Mouse (Mus musculus): ENCODE data around the gene Cd82. TPM values are rescaled to one million over a fixed set of nuclear protein-coding genes. Genes with fewer than 3 reads are reported as not detected.

Gene Cd82
- polyA plus RNA-seq (2015; fragmentation: Nextera tagmentation; extraction: Ambion mirVana), result 22.4 and 68.9 TPM in 2 replicates

GRCm38 (mm10) chr2:93462760-93463159 lies at the start of gene Cd82:
Gene Cd82, minus strand, starts transcription at chr2:93463140.
- Histone ChIP-seq H3K4me2 (peak within 1 kb of the TSS; percentile 70), H3K27me3 (replicated peaks) (peaks cover 20% of the 10 kb centered on the region), H3K36me3 (no peaks in the 10 kb centered on the region), H3K27ac (replicated peaks) (peak within 1 kb of the TSS; percentile 51; the same call in 1 of the 2 replicates), H3K9ac (replicated peaks) (0 out of 2 replicates have a peak within 1 kb of the TSS, but pooled peaks have one; percentile 14), H3K4me1 (peaks cover 21% of the 10 kb centered on the region), H3K9me3 (replicated peaks) (no peaks in the 10 kb centered on the region), H3K4me3 (replicated peaks) (peak within 1 kb of the TSS; percentile 40)
- peak; percentile 60; the same call in 1 of the 2 replicates for ATAC-seq (ENCODE audit: low FRiP score)
- under 1% methylated on average over 20 of the region's 20 CpGs for WGBS

GRCm38 (mm10) chr2:93512130-93512529 lies 49.2 kb upstream of the Cd82 start:
- Histone ChIP-seq H3K4me2 (no peak overlapping the region), H3K27ac (replicated peaks) (peak overlapping the region; percentile 41; the same call in 1 of the 2 replicates), H3K27me3 (replicated peaks) (no peaks in the 10 kb centered on the region; the same call in 1 of the 2 replicates), H3K4me1 (peaks cover 3% of the 10 kb centered on the region; the same call in 1 of the 2 replicates), H3K9me3 (replicated peaks) (no peaks in the 10 kb centered on the region), H3K4me3 (replicated peaks) (no peak overlapping the region), H3K9ac (replicated peaks) (no peak overlapping the region), H3K36me3 (no peaks in the 10 kb centered on the region)
- ATAC-seq (ENCODE audit: low FRiP score), result no peak
- WGBS, result 66% methylated on average over 7 of the region's 7 CpGs

- no peak for ATAC-seq (ENCODE audit: low FRiP score)
- no peaks in the 10 kb centered on the region for H3K36me3 ChIP-seq
- H3K4me1 ChIP-seq, result peaks cover 3% of the 10 kb centered on the region; the same call in 1 of the 2 replicates
- no peaks in the 10 kb centered on the region; the same call in 1 of the 2 replicates for H3K27me3 ChIP-seq (replicated peaks)
- H3K9me3 ChIP-seq (replicated peaks), result no peaks in the 10 kb centered on the region
- no peak overlapping the region for H3K9ac ChIP-seq (replicated peaks)
- WGBS, result 90% methylated on average over 1 of the region's 1 CpGs
- no peak overlapping the region for H3K27ac ChIP-seq (replicated peaks)
- no peak overlapping the region for H3K4me3 ChIP-seq (replicated peaks)
- H3K4me2 ChIP-seq, result no peak overlapping the region
Measured at GRCm38 (mm10) chr2:93510839-93511238, 47.9 kb upstream of the Cd82 start.

- Histone ChIP-seq H3K36me3 (no peaks in the 10 kb centered on the region), H3K4me2 (no peak overlapping the region), H3K27ac (replicated peaks) (no peak overlapping the region), H3K27me3 (replicated peaks) (no peaks in the 10 kb centered on the region; the same call in 1 of the 2 replicates), H3K4me3 (replicated peaks) (no peak overlapping the region), H3K9ac (replicated peaks) (no peak overlapping the region), H3K4me1 (peaks cover 3% of the 10 kb centered on the region), H3K9me3 (replicated peaks) (no peaks in the 10 kb centered on the region)
- ATAC-seq (ENCODE audit: low FRiP score), result no peak
- 82% methylated on average over 12 of the region's 12 CpGs for WGBS
Measured at GRCm38 (mm10) chr2:93509777-93510750, 47.1 kb upstream of the Cd82 start.

- no peak overlapping the region for H3K4me3 ChIP-seq (replicated peaks)
- H3K27me3 ChIP-seq (replicated peaks), result no peaks in the 10 kb centered on the region
- no peak overlapping the region for H3K9ac ChIP-seq (replicated peaks)
- no peak overlapping the region for H3K4me2 ChIP-seq
- H3K36me3 ChIP-seq, result no peaks in the 10 kb centered on the region
- H3K9me3 ChIP-seq (replicated peaks), result no peaks in the 10 kb centered on the region
- 68% methylated on average over 6 of the region's 6 CpGs for WGBS
- no peak overlapping the region for H3K27ac ChIP-seq (replicated peaks)
- H3K4me1 ChIP-seq, result no peaks in the 10 kb centered on the region; the same call in 1 of the 2 replicates
- ATAC-seq (ENCODE audit: low FRiP score), result no peak
Measured at GRCm38 (mm10) chr2:93505091-93505490, 42.2 kb upstream of the Cd82 start.

- Histone ChIP-seq H3K4me2 (no peak overlapping the region), H3K9ac (replicated peaks) (no peak overlapping the region), H3K36me3 (no peaks in the 10 kb centered on the region), H3K4me1 (no peaks in the 10 kb centered on the region; the same call in 1 of the 2 replicates), H3K9me3 (replicated peaks) (no peaks in the 10 kb centered on the region), H3K4me3 (replicated peaks) (no peak overlapping the region), H3K27ac (replicated peaks) (no peak overlapping the region), H3K27me3 (replicated peaks) (no peaks in the 10 kb centered on the region)
- 74% methylated on average over 4 of the region's 4 CpGs for WGBS
- no peak for ATAC-seq (ENCODE audit: low FRiP score)
Measured at GRCm38 (mm10) chr2:93503353-93503752, 40.4 kb upstream of the Cd82 start.

- WGBS, result 64% methylated on average over 10 of the region's 10 CpGs
- ATAC-seq (ENCODE audit: low FRiP score), result no peak
Measured at GRCm38 (mm10) chr2:93501303-93501702, 38.4 kb upstream of the Cd82 start.

GRCm38 (mm10) chr2:93497221-93497620 lies 34.3 kb upstream of the Cd82 start:
- WGBS, result 85% methylated on average over 5 of the region's 5 CpGs
- no peak overlapping the region for H3K27ac ChIP-seq (replicated peaks)
- no peak overlapping the region for H3K4me3 ChIP-seq (replicated peaks)
- no peaks in the 10 kb centered on the region for H3K9me3 ChIP-seq (replicated peaks)
- no peak for ATAC-seq (ENCODE audit: low FRiP score)
- no peaks in the 10 kb centered on the region for H3K36me3 ChIP-seq
- H3K27me3 ChIP-seq (replicated peaks), result no peaks in the 10 kb centered on the region
- no peak overlapping the region for H3K9ac ChIP-seq (replicated peaks)
- no peak overlapping the region for H3K4me2 ChIP-seq
- peaks cover 5% of the 10 kb centered on the region for H3K4me1 ChIP-seq

More at GRCm38 (mm10) chr2:93501303-93501702, 38.4 kb upstream of the Cd82 start:
- Histone ChIP-seq H3K27me3 (replicated peaks) (no peaks in the 10 kb centered on the region), H3K9me3 (replicated peaks) (no peaks in the 10 kb centered on the region), H3K4me3 (replicated peaks) (no peak overlapping the region), H3K4me2 (no peak overlapping the region), H3K27ac (replicated peaks) (no peak overlapping the region), H3K9ac (replicated peaks) (no peak overlapping the region), H3K36me3 (no peaks in the 10 kb centered on the region), H3K4me1 (no peaks in the 10 kb centered on the region; the same call in 1 of the 2 replicates)

GRCm38 (mm10) chr2:93495170-93495569 lies 32.2 kb upstream of the Cd82 start:
- no peaks in the 10 kb centered on the region for H3K36me3 ChIP-seq
- no peak overlapping the region for H3K9ac ChIP-seq (replicated peaks)
- H3K9me3 ChIP-seq (replicated peaks), result no peaks in the 10 kb centered on the region
- no peak for ATAC-seq (ENCODE audit: low FRiP score)
- no peak overlapping the region for H3K27ac ChIP-seq (replicated peaks)
- H3K4me1 ChIP-seq, result peaks cover 5% of the 10 kb centered on the region
- 66% methylated on average over 3 of the region's 3 CpGs for WGBS
- H3K27me3 ChIP-seq (replicated peaks), result no peaks in the 10 kb centered on the region
- no peak overlapping the region for H3K4me3 ChIP-seq (replicated peaks)
- H3K4me2 ChIP-seq, result no peak overlapping the region

GRCm38 (mm10) chr2:93493541-93493940 lies 30.6 kb upstream of the Cd82 start:
- Histone ChIP-seq H3K4me1 (peaks cover 12% of the 10 kb centered on the region), H3K36me3 (no peaks in the 10 kb centered on the region), H3K4me2 (no peak overlapping the region), H3K9me3 (replicated peaks) (no peaks in the 10 kb centered on the region), H3K9ac (replicated peaks) (no peak overlapping the region), H3K27ac (replicated peaks) (no peak overlapping the region), H3K27me3 (replicated peaks) (no peaks in the 10 kb centered on the region; the same call in 1 of the 2 replicates), H3K4me3 (replicated peaks) (no peak overlapping the region)
- no peak for ATAC-seq (ENCODE audit: low FRiP score)
- WGBS, result 77% methylated on average over 3 of the region's 3 CpGs

GRCm38 (mm10) chr2:93490516-93490915 lies 27.6 kb upstream of the Cd82 start:
- Histone ChIP-seq H3K27ac (replicated peaks) (no peak overlapping the region), H3K9me3 (replicated peaks) (no peaks in the 10 kb centered on the region), H3K4me3 (replicated peaks) (no peak overlapping the region), H3K27me3 (replicated peaks) (peaks cover 4% of the 10 kb centered on the region; the same call in 1 of the 2 replicates), H3K9ac (replicated peaks) (no peak overlapping the region), H3K4me2 (no peak overlapping the region), H3K4me1 (peaks cover 12% of the 10 kb centered on the region), H3K36me3 (no peaks in the 10 kb centered on the region)
- WGBS, result 88% methylated on average over 2 of the region's 2 CpGs
- no peak for ATAC-seq (ENCODE audit: low FRiP score)

Data from neural tube, embryonic 15.5 days (tissue).